Mouse (Mus musculus): Measurements from ENCODE around the gene Ap1g2. TPM values are rescaled to one million over a fixed set of nuclear protein-coding genes. Genes with fewer than 3 reads are reported as not detected.

Ap1g2 gene
- polyA plus RNA-seq, 1 experiment from 2014 or later = 26.1 TPM

DNA sequence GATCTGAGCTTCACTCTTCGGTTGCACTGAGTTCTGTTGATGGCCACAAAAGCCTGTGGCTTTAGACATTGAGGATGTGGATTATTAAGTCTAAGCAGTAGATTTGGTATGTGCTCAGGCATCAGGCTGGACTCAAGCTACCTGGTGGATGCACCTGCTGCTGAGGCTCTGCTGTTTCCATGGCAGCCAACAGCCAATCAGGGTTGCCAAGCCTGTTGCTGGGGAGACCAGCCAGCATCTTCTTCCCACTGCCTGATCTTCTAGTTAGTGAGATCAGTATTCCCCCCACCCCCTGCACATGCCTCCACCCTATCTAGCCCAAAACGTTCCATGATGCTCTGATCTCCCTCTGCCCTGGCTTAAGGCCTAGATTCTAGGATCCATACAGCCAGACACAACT lies 5.3 kb upstream of the Ap1g2 start:
- Histone ChIP-seq H3K27me3 (peaks cover 95% of the 10 kb centered on the region), H3K27ac (no peak overlapping the region), H3K9ac (no peak overlapping the region), H3K9me3 (replicated peaks) (no peaks in the 10 kb centered on the region), H3K4me1 (replicated peaks) (peaks cover 33% of the 10 kb centered on the region), H3K4me2 (no peak overlapping the region), H3K4me3 (replicated peaks) (no peak overlapping the region), H3K36me3 (no peaks in the 10 kb centered on the region)
- 55% methylated on average over 2 of the region's 2 CpGs for WGBS (ENCODE audit: insufficient replicate concordance)
- DNase-seq (no peak), ATAC-seq (ENCODE audit: low read depth) (no peak)

DNA sequence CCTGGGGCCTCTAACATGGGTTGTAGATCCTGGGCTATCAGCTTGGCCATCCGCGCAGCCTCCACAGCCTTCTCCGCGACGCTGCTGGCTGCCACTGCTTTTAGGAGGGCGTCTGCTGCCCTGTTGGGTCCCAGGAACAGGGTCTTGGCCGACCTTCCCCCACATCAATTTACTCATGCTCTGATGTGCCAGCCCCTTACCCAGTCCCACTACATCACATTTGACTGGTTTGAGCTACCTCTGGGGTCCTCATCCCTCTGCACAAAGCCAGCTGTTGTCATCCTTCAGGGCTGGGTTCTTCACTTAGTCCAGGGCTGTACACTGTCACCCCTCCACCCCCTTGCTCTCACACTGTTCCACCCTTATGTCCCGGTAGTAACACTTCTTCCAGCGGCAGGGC lies 3.7 kb upstream of the Ap1g2 start:
- no peak for ATAC-seq (ENCODE audit: low read depth)
- H3K9ac ChIP-seq = no peak overlapping the region

DNA sequence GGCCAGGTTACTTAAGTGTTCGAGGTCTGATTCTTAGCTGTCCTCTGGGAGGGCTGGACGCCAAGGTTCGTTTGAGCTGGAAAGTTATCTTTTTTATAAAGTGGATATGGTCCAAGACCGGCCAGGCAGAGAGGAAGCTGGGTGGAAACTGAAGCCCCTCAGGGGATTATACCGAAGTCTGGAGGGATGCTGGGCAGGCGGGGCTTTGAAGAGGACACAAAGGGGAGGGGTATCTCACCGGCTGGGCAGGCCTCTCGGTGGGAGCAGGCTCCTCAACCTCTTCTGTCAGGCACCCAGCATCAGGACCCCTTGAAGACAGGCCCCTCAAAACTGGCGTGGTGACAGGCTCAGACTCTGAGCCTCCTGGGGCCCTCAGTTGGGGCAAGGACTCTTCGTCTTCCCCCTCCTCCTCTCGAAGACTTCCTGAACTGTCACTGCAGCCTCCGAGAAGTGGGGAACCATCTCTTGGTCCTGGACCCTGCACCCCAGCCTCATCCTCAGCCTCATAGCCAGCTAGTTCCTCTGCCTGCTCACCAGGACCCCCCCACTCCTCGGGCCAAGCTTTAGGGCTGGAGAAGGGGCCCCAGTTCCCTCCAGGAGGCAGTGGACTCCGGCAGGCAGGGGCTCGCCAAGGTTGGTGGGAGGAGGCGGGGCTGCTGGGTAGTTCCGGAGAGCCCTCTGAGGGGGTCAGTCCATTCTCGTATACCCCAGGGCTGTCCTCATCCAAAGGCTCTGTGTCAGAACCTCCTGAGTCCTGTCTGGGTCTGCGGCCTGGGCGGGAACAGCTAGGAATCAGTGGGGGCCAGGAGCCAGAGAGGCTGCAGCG lies 2.9 kb upstream of the Ap1g2 start:
- H3K4me3 ChIP-seq (replicated peaks) = no peak overlapping the region
- peaks cover 71% of the 10 kb centered on the region for H3K27me3 ChIP-seq
- no peak for DNase-seq
- 0 out of 2 replicates have a peak, but pooled peaks cover 2% of the 10 kb centered on the region for H3K36me3 ChIP-seq
- peaks cover 40% of the 10 kb centered on the region for H3K4me1 ChIP-seq (replicated peaks)
- no peak for ATAC-seq (ENCODE audit: low read depth)
- WGBS (ENCODE audit: insufficient replicate concordance) = 21% methylated on average over 21 of the region's 21 CpGs
- H3K4me2 ChIP-seq = no peak overlapping the region
- H3K9ac ChIP-seq = no peak overlapping the region
- H3K9me3 ChIP-seq (replicated peaks) = no peaks in the 10 kb centered on the region
- H3K27ac ChIP-seq = no peak overlapping the region

More for the DNA sequence above, 3.7 kb upstream of the Ap1g2 start:
- Histone ChIP-seq H3K4me3 (replicated peaks) (no peak overlapping the region), H3K36me3 (no peaks in the 10 kb centered on the region), H3K4me1 (replicated peaks) (peaks cover 42% of the 10 kb centered on the region), H3K9me3 (replicated peaks) (no peaks in the 10 kb centered on the region), H3K27me3 (peaks cover 79% of the 10 kb centered on the region), H3K27ac (no peak overlapping the region), H3K4me2 (no peak overlapping the region)
- DNase-seq = no peak
- 25% methylated on average over 9 of the region's 9 CpGs for WGBS (ENCODE audit: insufficient replicate concordance)

- H3K9ac ChIP-seq = no peak overlapping the region
- peaks cover 38% of the 10 kb centered on the region for H3K4me1 ChIP-seq (replicated peaks)
- H3K27me3 ChIP-seq = peaks cover 62% of the 10 kb centered on the region
- no peak overlapping the region for H3K4me2 ChIP-seq
- 25% methylated on average over 9 of the region's 9 CpGs for WGBS (ENCODE audit: insufficient replicate concordance)
- no peaks in the 10 kb centered on the region for H3K9me3 ChIP-seq (replicated peaks)
- H3K36me3 ChIP-seq = peaks cover 10% of the 10 kb centered on the region
- ATAC-seq (ENCODE audit: low read depth) = no peak
- no peak overlapping the region for H3K4me3 ChIP-seq (replicated peaks)
- no peak overlapping the region for H3K27ac ChIP-seq
- DNase-seq = no peak
Observed at GRCm38 (mm10) chr14:55108202-55108870, 1.9 kb upstream of the Ap1g2 start.

DNA sequence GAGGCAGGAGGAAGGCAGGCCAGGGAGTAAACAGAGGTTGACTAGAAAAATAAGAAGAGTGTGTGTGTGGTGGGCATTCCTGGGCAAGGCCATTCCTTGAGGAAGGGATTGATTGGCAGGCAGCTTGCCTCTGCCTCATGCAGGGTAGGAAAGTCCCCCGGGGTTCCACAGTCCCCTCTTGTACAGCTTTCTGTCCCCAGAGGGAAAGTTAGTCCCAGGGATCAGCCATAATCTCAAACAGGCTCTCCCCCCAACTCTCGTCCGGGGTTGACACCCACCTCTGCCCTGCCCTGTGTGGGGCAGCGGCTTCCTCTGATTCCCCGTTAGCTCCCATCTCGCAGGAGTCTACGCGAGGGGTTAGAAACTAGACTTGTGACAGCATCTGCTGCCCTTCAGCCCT lies 597 bp upstream of the Ap1g2 start:
- Histone ChIP-seq H3K4me2 (peak overlapping the region; percentile 93), H3K4me1 (replicated peaks) (peaks cover 38% of the 10 kb centered on the region), H3K9me3 (replicated peaks) (no peaks in the 10 kb centered on the region), H3K4me3 (replicated peaks) (peak overlapping the region; percentile 70; the same call in 1 of the 2 replicates), H3K27ac (peak overlapping the region; percentile 72), H3K27me3 (peaks cover 48% of the 10 kb centered on the region), H3K9ac (no peak overlapping the region), H3K36me3 (peaks cover 23% of the 10 kb centered on the region)
- ATAC-seq (ENCODE audit: low read depth) (no peak), DNase-seq (no peak)
- 73% methylated on average over 8 of the region's 8 CpGs for WGBS (ENCODE audit: insufficient replicate concordance)

DNA sequence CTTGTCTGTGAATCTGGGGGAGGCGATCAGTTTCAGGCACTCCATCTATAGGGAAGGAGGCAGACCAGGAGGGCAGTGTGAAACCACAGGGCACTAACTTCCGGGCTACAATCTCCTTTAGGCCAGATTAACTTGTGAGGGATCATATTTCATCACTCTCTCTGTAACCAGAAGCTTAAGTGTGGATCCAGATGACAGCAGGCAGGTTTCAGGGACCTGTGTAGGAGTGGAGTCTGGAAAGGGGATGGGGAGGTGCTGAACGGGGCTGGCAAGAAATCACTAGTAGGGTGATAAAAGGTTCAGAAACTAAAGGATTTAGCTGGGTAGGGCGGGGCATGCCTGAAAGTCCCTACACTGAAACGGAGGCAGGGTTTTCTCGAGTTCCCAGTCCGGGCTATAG lies 1.0 kb downstream of the Ap1g2 start:
- no peaks in the 10 kb centered on the region for H3K9me3 ChIP-seq (replicated peaks)
- H3K27ac ChIP-seq = no peak overlapping the region
- peaks cover 35% of the 10 kb centered on the region for H3K36me3 ChIP-seq
- peaks cover 38% of the 10 kb centered on the region for H3K4me1 ChIP-seq (replicated peaks)
- WGBS (ENCODE audit: insufficient replicate concordance) = 9% methylated on average over 7 of the region's 7 CpGs
- ATAC-seq (ENCODE audit: low read depth) (no peak), DNase-seq (no peak)
- peaks cover 32% of the 10 kb centered on the region for H3K27me3 ChIP-seq
- peak overlapping the region; percentile 93 for H3K4me2 ChIP-seq
- H3K9ac ChIP-seq = peak overlapping the region; percentile 76
- H3K4me3 ChIP-seq (replicated peaks) = peak overlapping the region; percentile 70

DNA sequence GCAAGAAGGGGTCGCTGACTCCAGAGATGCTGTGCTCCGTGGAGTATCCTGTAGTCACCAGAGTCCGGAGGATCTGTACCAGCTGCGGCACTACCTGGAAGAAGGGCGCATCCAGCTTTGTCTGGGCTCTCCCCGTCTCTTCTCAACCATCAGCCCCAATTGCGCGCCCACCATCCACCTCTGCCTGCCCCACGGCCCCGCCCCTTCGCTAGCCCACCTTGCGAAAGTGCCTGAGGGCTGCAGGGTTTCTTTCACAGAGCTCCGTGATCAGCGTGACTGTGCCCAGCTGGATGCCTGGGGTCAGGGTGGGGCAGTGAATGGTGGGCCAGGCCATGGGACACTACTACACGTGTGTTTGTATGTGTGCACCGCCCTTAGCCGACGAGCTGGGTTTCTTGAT lies 2.0 kb downstream of the Ap1g2 start:
- Histone ChIP-seq H3K9me3 (replicated peaks) (no peaks in the 10 kb centered on the region), H3K27ac (no peak overlapping the region), H3K4me1 (replicated peaks) (peaks cover 36% of the 10 kb centered on the region), H3K27me3 (peaks cover 22% of the 10 kb centered on the region), H3K4me2 (no peak overlapping the region), H3K4me3 (replicated peaks) (no peak overlapping the region), H3K36me3 (peaks cover 43% of the 10 kb centered on the region), H3K9ac (no peak overlapping the region)
- DNase-seq (no peak), ATAC-seq (ENCODE audit: low read depth) (no peak)
- WGBS (ENCODE audit: insufficient replicate concordance) = 89% methylated on average over 18 of the region's 18 CpGs

GRCm38 (mm10) chr14:55102253-55102785 lies 4.1 kb downstream of the Ap1g2 start:
- ATAC-seq (ENCODE audit: low read depth) (no peak), DNase-seq (no peak)
- Histone ChIP-seq H3K4me1 (replicated peaks) (peaks cover 29% of the 10 kb centered on the region), H3K9ac (no peak overlapping the region), H3K36me3 (peaks cover 62% of the 10 kb centered on the region), H3K4me3 (replicated peaks) (no peak overlapping the region), H3K27ac (no peak overlapping the region), H3K4me2 (no peak overlapping the region), H3K27me3 (0 out of 2 replicates have a peak, but pooled peaks cover 4% of the 10 kb centered on the region), H3K9me3 (replicated peaks) (no peaks in the 10 kb centered on the region)
- 85% methylated on average over 15 of the region's 15 CpGs for WGBS (ENCODE audit: insufficient replicate concordance)

DNA sequence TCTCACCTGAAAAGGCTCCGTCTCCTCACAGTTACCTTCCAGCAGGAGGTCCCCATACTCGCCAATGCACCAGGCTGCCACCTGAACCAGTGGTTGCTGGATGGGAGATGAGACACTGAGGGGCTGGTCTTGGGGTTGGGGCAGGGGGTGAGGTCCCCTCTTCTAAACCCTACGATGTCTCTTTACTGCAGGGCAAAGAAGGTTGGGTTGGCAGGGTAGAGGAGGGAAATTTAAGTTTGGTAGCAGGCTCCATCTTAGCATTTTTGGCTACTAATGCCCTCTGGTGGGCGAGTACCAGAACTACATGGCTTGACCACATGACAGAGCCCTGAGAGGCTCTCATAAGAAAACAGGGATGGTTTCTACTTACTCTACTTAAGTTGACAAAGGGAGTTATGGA lies 4.8 kb downstream of the Ap1g2 start:
- Histone ChIP-seq H3K4me3 (replicated peaks) (no peak overlapping the region), H3K9me3 (replicated peaks) (no peaks in the 10 kb centered on the region), H3K9ac (no peak overlapping the region), H3K4me1 (replicated peaks) (peaks cover 30% of the 10 kb centered on the region), H3K4me2 (no peak overlapping the region), H3K27ac (no peak overlapping the region), H3K27me3 (no peaks in the 10 kb centered on the region), H3K36me3 (peaks cover 65% of the 10 kb centered on the region)
- ATAC-seq (ENCODE audit: low read depth) (no peak), DNase-seq (no peak)
- 53% methylated on average over 4 of the region's 4 CpGs for WGBS (ENCODE audit: insufficient replicate concordance)

DNA sequence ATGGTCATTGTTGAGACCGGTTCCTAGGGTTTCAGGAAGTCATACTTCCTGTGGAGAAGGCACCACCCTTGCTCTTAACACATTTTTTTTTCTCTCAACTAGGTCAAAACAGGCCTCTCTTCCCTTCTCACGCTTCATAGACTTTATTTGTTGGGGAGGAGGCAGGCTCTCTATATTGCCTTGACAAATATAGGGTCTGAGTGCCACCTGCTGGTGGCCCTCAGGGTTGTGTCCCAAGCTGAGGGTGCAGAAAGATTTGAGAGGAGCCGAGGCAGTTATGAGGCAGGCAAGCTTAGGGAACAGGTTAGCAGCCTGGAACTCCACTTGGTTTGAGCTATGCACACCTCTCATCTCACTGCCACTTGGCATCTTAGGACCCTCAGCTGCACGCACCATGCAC lies 8.3 kb downstream of the Ap1g2 start:
- no peak for ATAC-seq (ENCODE audit: low read depth)
- DNase-seq = no peak
- Histone ChIP-seq H3K27me3 (no peaks in the 10 kb centered on the region), H3K4me1 (replicated peaks) (peaks cover 41% of the 10 kb centered on the region), H3K9me3 (replicated peaks) (no peaks in the 10 kb centered on the region), H3K4me3 (replicated peaks) (no peak overlapping the region), H3K9ac (no peak overlapping the region), H3K36me3 (peaks cover 53% of the 10 kb centered on the region), H3K27ac (no peak overlapping the region), H3K4me2 (no peak overlapping the region)
- 49% methylated on average over 4 of the region's 4 CpGs for WGBS (ENCODE audit: insufficient replicate concordance)

GRCm38 (mm10) chr14:55097646-55098045 lies 8.7 kb downstream of the Ap1g2 start:
- 60% methylated on average over 10 of the region's 10 CpGs for WGBS (ENCODE audit: insufficient replicate concordance)
- ATAC-seq (ENCODE audit: low read depth) = no peak
- Histone ChIP-seq H3K4me2 (no peak overlapping the region), H3K9me3 (replicated peaks) (no peaks in the 10 kb centered on the region), H3K4me1 (replicated peaks) (peaks cover 42% of the 10 kb centered on the region), H3K4me3 (replicated peaks) (no peak overlapping the region), H3K27me3 (no peaks in the 10 kb centered on the region), H3K36me3 (peaks cover 48% of the 10 kb centered on the region), H3K9ac (no peak overlapping the region), H3K27ac (no peak overlapping the region; the same call in 1 of the 2 replicates)
- DNase-seq = no peak

All from liver, embryonic 13.5 days (tissue).